Mouse (Mus musculus) brain, embryonic 14.5 days (tissue): ENCODE data around the gene Parp11. TPM values are rescaled to one million over a fixed set of nuclear protein-coding genes. Genes with fewer than 3 reads are reported as not detected.
"Not testable (repeated sequence)": the region's sequence is repeated elsewhere in the genome, so short reads cannot be mapped to it uniquely, and the experiment has no call there.

Experiments
- DNase-seq: peaks from one replicate; pipeline ENCODE4 v3.0.0-alpha.2; 2011; ENCODE audit warnings: low read depth
- CTCF ChIP-seq: fragments of 200-500 bp; IDR thresholded peaks from 2 replicates; pipeline ENCODE4 v1.5.1; 2012; ENCODE audit warnings: inconsistent platforms, mild to moderate bottlenecking, moderate library complexity, borderline replicate concordance; ENCODE audit not compliant: insufficient read depth, insufficient read length; ENCODE audit errors: extremely low read depth
- POLR2A ChIP-seq: fragments of 200-500 bp; IDR thresholded peaks from 2 replicates; pipeline ENCODE4 v1.6.1; 2012; ENCODE audit warnings: mild to moderate bottlenecking, inconsistent platforms, borderline replicate concordance; ENCODE audit not compliant: poor library complexity, insufficient read depth, insufficient read length, severe bottlenecking; ENCODE audit errors: extremely low read depth
- polyA plus RNA-seq: library from polyadenylated mRNA; depleted of rRNA; stranded (reverse); fragments of >200 nt; gene quantifications from 2 replicates; pipeline ENCODE4 v1.2.3, GENCODE M21; 2012

The Parp11 gene
- polyA plus RNA-seq, 1 experiment, result 86.1 TPM

DNA sequence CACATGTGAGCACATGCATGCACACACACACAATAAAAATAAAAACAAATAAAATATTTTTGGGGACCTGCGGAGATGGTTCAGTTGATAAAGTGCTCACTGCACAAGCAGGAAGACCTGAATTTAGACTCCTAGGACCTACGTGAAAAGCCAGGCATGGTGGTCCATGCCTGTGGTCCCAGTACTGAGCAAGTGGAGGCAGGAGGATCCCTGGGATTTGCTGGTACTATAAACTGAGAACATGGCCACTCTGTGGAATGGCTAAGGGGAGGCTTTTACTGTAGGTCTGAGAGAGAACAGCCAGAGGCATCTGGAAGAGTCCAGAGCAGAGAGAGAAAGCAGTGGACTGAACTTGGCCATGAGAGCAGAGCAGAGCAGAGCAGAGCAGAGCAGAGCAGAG is 48.6 kb downstream of the Parp11 start:
- TF ChIP-seq POLR2A, result no peak
- no peak for TF ChIP-seq CTCF
- no peak for DNase-seq

GRCm38 (mm10) chr6:127495876-127496275 is 49.2 kb downstream of the Parp11 start:
- no peak for TF ChIP-seq POLR2A
- no peak for TF ChIP-seq CTCF
- peak; percentile 54 for DNase-seq

- DNase-seq, result peak; percentile 57
- TF ChIP-seq CTCF, result no peak
- TF ChIP-seq POLR2A, result no peak
Measured at GRCm38 (mm10) chr6:127496841-127497656, 50.4 kb downstream of the Parp11 start.

DNA sequence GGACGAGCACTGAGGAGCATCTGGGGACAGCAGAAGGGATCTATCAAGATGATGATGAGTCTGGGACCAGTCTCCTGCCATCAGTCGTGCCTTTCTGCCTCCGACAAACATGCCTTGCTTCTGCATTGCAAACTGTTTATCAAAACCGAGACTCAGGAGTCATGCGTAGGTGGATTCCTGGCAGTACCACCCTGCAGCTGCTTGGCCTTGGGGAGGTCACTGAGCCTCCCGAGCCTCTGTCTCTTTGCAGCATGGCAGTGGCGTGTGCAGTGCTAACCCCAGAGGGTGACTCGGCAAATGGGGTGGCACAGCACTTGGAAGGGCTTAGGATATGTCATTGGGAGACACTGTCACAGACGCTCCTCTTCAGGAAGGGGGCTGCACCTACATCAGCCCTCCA is 53.5 kb downstream of the Parp11 start:
- TF ChIP-seq CTCF (no peak), POLR2A (no peak)
- no peak for DNase-seq

DNA sequence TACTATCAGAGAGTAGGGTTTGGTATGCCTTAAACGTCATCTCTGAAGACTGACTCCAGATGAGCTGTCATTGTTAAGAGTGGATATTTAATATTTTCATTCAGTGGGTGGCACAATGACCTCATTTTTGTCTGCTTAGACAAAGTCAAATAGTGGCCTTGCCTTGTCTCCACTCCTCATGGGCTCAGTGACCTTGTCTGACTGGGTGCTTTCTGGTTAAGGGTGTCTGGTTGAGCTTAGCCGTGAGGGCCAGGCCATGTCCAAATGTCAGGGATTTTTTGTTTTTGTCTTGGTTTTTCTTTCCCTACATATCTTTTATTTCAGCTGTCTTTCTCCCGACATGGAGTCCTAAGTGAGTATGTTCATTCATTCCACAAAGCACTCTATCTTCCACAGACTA is 54.2 kb downstream of the Parp11 start:
- TF ChIP-seq CTCF (no peak), POLR2A (no peak)
- no peak for DNase-seq

GRCm38 (mm10) chr6:127502530-127502929 is 55.9 kb downstream of the Parp11 start:
- DNase-seq, result peak; percentile 70

GRCm38 (mm10) chr6:127513776-127514175 is 67.1 kb downstream of the Parp11 start:
- DNase-seq, result not testable (repeated sequence)

More at GRCm38 (mm10) chr6:127502530-127502929, 55.9 kb downstream of the Parp11 start:
- TF ChIP-seq POLR2A, result no peak
- peak; percentile 73; the same call in 1 of the 2 replicates for TF ChIP-seq CTCF

- DNase-seq, result no peak
- TF ChIP-seq POLR2A, result no peak
- no peak for TF ChIP-seq CTCF
Measured at GRCm38 (mm10) chr6:127521176-127521575, 74.5 kb downstream of the Parp11 start.

- no peak for DNase-seq
- no peak for TF ChIP-seq POLR2A
- no peak for TF ChIP-seq CTCF
Measured at GRCm38 (mm10) chr6:127522326-127522725, 75.7 kb downstream of the Parp11 start.

- peak; percentile 88 for DNase-seq
- TF ChIP-seq POLR2A (no peak), CTCF (peak; percentile 76; the same call in 1 of the 2 replicates)
Measured at GRCm38 (mm10) chr6:127524442-127524841, 77.8 kb downstream of the Parp11 start.

DNA sequence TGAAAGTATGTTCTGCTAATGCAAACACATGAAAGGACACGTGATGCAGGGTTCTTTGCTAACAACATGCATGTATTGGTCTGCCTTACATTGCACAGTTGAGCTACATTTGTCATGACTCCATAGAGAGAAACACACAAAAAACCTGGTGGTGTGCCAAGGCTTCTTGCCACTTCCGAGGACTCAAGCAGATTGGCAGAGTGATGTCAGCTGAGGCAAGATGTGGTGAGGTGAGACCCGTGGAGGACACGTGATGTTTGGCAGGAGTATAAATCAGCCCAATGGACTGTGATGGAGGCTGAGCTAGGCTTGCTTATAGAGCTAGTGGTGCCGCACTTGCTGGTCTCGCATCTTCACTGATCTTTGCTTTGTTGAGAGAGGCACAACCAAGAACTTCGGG is 82.0 kb downstream of the Parp11 start:
- DNase-seq, result no peak
- TF ChIP-seq POLR2A (no peak), CTCF (no peak)

- DNase-seq, result peak; percentile 85
- TF ChIP-seq POLR2A (no peak), CTCF (no peak)
Measured at GRCm38 (mm10) chr6:127529451-127529850, 82.8 kb downstream of the Parp11 start.
